Mouse (Mus musculus): Measurements from ENCODE around the gene Gps2.

Gene Gps2

GRCm38 (mm10) chr11:69965271-69966005, 51.8 kb downstream of the Gps2 start:
- DNase-seq (ENCODE audit: low spot score in 2 of 2), result peak; percentile 65 to 77
